Mouse (Mus musculus): ENCODE data around the gene Atp1b2.

The Atp1b2 gene

GRCm38 (mm10) chr11:69580572-69581146 is 25.1 kb downstream of the Atp1b2 start:
- DNase-seq (ENCODE audit: low read depth, low spot score), result no peak

- DNase-seq (ENCODE audit: low read depth, low spot score), result peak; percentile 90
Measured at GRCm38 (mm10) chr11:69580091-69580514, 25.6 kb downstream of the Atp1b2 start, which contains the start of the genes Wrap53 and Trp53. Wrap53 (minus strand) TSS chr11:69580255. Trp53 (plus strand) TSS chr11:69580359.

GRCm38 (mm10) chr11:69579128-69580017 is 26.4 kb downstream of the Atp1b2 start:
- peak; percentile 96 for DNase-seq (ENCODE audit: low read depth, low spot score)

GRCm38 (mm10) chr11:69578301-69578700 is 27.4 kb downstream of the Atp1b2 start:
- no peak for DNase-seq (ENCODE audit: low read depth, low spot score)

GRCm38 (mm10) chr11:69576307-69576706 is 29.4 kb downstream of the Atp1b2 start:
- DNase-seq (ENCODE audit: low read depth, low spot score), result no peak

- DNase-seq (ENCODE audit: low read depth, low spot score), result no peak
Measured at GRCm38 (mm10) chr11:69575220-69575619, 30.5 kb downstream of the Atp1b2 start.

GRCm38 (mm10) chr11:69565131-69565530 is 40.6 kb downstream of the Atp1b2 start:
- DNase-seq (ENCODE audit: low read depth, low spot score), result no peak

GRCm38 (mm10) chr11:69564391-69564790 is 41.4 kb downstream of the Atp1b2 start:
- DNase-seq (ENCODE audit: low read depth, low spot score), result no peak

- DNase-seq (ENCODE audit: low read depth, low spot score), result no peak
Measured at GRCm38 (mm10) chr11:69563373-69563772, 42.4 kb downstream of the Atp1b2 start.

GRCm38 (mm10) chr11:69560896-69561854 is 44.6 kb downstream of the Atp1b2 start:
- no peak for DNase-seq (ENCODE audit: low read depth, low spot score)

GRCm38 (mm10) chr11:69559851-69560765 is 45.6 kb downstream of the Atp1b2 start, which contains the start of gene Efnb3:
Efnb3 (minus strand) TSS chr11:69560205.
- no peak for DNase-seq (ENCODE audit: low read depth, low spot score)

GRCm38 (mm10) chr11:69559183-69559582 is 46.6 kb downstream of the Atp1b2 start:
- DNase-seq (ENCODE audit: low read depth, low spot score), result no peak

- no peak for DNase-seq (ENCODE audit: low read depth, low spot score)
Measured at GRCm38 (mm10) chr11:69558756-69559155, 47.0 kb downstream of the Atp1b2 start.

GRCm38 (mm10) chr11:69557381-69557958 is 48.3 kb downstream of the Atp1b2 start:
- no peak for DNase-seq (ENCODE audit: low read depth, low spot score)

GRCm38 (mm10) chr11:69554539-69555140 is 51.1 kb downstream of the Atp1b2 start:
- DNase-seq (ENCODE audit: low read depth, low spot score), result no peak

- DNase-seq (ENCODE audit: low read depth, low spot score), result no peak
Measured at GRCm38 (mm10) chr11:69553341-69553721, 52.4 kb downstream of the Atp1b2 start.

GRCm38 (mm10) chr11:69552622-69553340 is 53.0 kb downstream of the Atp1b2 start:
- no peak for DNase-seq (ENCODE audit: low read depth, low spot score)

- DNase-seq (ENCODE audit: low read depth, low spot score), result no peak
Measured at GRCm38 (mm10) chr11:69551310-69551709, 54.4 kb downstream of the Atp1b2 start.
